Mouse (Mus musculus): ENCODE data around the gene Erbb2.

Gene Erbb2

DNA sequence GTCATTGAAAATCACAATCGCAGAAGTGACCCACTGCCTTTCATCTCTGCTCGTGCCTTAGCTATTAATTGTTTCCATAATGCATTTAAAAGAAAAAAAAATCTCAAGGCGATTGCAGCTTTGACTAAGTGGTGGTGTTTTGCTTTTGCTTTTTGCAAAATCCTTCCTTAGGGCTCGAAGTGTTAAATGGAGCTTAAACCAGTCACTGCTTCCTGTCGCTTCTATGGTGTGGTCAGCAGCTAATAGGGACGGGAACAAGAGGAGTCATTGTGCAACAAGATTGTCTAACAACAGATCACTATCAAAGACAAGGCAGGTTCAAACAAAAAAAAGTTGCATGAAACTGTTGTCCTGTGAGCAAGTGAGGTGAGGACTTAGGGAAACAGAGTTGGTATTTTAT lies 69.0 kb downstream of the Erbb2 start:
- DNase-seq (ENCODE audit: low read depth, low spot score) = no peak

DNA sequence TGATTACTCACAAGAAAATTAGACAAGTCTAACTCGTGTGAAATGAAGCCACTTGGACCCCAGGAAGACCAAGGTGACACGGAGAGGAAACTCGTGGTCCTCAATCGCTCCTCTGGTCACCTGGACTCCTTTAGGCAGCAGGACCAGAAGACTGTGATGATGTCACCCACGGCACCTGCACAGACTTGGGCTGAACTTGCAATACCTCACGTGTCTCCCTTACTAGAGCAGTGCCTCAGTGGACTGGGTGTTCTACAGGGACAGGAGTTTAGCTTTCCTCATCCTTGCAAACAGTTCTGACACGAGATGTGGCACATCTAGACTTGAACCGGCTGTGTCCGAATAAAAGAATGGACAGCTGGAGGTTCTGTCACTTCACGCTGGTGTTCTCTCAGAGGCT lies 69.8 kb downstream of the Erbb2 start:
- DNase-seq (ENCODE audit: low read depth, low spot score) = no peak

DNA sequence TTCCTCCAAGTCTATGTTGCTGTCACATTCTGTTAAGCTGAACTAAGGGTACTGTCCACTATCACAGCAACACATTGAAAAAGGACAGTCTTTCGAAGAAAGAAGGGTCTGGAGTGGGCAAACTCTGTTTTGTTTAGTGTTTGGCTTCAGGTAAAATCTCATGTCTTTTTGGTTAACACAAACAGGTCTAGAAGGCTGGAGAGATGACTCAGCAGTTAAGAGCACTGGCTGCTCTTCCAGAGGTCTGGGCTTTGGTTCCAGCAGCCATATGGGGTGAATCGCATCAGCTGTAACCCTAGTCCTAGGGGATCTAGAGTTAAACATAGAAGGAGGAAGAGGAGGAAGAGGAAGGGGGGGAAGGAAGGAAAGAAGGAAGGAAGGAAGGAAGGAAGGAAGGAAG lies 73.5 kb downstream of the Erbb2 start:
- no peak for DNase-seq (ENCODE audit: low read depth, low spot score)
